Mouse (Mus musculus) ovary, adult 18-20 months (tissue): ENCODE data around the gene Pcbp3.

ENCODE experiments used
- DNase-seq: peaks from one replicate; pipeline ENCODE4 v3.0.0; 2022; ENCODE audit warnings: low spot score, mixed read lengths

The Pcbp3 gene

DNA sequence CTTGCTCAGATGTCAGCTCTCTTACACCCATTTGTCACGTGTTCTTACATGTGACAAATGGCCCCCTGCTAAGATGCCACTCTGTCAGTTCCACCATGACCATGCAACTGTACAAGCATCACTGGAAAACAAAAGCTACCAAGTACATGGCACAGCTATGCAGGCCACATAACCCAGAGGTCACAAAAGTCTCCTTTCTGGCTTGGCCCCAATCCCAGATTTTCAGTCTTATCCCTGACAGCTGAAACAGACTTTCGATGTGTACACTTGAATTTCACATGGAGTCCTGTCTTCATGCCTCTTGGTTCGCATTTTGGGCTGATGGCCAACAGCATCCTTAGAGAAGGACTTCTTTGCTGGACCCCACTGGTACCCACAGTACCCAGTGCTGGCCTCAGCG is 116.8 kb downstream of the Pcbp3 start:
- DNase-seq: no peak

DNA sequence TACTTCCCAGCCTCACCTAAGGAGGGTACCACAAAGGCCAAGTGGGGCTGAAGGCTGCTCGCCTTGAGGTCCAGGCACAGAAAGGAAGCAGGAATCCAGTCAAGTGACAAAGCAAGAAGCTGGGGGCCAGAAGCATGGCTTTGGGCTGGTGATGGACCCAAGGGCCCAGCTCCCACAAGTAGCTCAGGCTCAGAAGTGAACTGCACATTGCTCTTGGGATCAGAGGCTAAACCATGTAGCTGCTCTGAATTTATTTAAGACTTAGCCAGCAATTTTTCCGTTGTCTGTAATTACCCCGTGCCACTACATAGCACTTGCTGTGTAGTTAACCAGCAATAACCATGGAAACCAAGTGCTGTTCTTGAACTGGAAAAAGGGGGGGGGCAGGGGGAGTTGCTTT is 117.3 kb downstream of the Pcbp3 start:
- DNase-seq: no peak

DNA sequence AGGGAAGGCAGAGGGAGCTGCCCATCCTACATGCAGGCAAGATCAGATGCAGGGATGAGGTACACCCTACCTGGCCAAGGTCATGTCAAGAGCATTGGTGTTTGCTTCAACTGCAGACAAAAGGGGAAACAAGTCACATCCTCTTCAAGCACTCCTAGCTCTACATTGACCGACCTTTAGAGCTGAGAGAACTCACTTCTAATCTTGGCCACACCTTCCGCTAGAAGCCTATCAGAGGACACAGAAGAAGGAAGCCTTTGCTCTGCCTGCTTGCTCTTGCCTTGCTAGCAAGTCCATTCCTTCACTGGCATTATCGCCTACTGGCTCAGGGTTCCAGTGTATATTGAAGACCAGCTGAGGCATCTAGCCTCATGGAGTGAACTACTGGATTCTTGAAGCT is 119.6 kb downstream of the Pcbp3 start:
- no peak for DNase-seq

DNA sequence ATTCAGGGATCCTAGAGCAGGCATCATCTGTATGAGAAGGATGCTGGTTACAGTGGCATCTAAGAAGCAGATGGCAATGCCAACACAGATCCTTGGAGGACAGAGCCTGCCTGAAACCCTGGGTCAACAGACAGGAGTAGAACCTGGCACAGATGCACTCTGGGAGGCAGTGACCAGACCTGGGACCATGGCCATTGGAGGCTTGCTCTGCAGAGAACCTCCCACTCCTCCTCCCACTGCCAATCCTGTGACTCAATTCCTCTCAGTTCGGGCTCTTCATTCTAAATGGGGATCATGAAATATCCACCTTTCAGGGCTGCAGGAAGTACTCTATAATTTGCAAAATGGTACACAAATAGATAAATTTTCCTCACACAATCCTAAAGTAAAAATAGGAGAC is 120.5 kb downstream of the Pcbp3 start:
- no peak for DNase-seq

DNA sequence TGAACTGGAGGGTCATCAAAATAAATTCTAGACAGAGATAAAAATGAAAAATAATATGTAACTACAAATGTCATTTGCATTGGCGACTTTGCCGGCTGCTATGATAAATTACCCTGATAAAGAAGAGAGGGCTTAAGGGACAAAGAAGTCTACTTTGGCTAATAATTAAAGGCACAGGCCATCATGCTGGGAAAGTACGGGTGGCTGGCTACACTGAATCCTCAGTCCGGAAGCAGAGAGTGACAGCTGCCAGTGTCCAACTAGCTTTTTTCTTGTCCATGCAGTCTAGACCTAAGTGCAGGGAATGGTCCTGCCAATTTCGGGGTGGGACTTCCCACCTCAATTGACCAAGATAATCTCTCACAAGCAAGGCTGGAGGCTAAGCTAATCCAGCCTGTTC is 121.1 kb downstream of the Pcbp3 start:
- no peak for DNase-seq

DNA sequence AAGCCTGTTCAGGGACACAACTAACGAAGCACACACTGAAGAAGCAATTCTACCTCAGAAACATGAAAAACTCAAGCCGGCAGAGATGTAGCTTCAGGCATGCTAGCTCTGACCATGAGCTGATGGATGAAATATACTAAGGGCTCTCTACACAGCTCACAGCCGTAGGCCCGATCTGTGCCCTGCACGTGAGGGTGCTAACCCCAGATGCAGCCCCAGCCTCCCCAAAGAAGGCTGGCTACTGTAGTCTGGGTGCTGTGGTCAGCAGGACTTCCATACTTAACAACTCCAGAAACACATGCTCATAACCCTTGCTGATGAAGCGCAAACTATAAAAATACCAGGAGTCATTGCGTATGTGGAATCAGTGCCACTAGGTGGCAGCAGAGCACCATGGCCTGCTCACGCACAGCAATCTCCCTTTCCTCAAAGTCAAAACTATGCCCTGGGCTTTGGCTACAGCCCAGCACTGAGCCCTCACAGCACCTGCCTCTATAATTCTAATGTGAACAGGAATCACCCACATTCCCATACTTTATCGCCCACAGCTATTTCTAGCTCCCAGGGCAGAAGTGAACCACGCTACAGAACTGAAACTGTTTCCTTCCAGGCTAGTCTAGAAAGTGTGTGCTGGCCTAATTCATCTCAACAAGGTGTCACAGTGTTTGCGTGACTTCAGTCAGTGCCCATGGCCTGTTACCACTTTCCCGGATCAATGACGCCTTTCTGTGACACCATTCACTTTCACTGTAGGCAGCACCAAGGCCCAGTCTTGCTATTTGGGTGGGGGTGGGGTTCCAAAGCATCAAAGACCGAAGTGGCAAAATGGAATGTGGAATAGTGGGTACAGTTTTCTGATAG is 126.0 kb downstream of the Pcbp3 start:
- DNase-seq: peak; percentile 42

DNA sequence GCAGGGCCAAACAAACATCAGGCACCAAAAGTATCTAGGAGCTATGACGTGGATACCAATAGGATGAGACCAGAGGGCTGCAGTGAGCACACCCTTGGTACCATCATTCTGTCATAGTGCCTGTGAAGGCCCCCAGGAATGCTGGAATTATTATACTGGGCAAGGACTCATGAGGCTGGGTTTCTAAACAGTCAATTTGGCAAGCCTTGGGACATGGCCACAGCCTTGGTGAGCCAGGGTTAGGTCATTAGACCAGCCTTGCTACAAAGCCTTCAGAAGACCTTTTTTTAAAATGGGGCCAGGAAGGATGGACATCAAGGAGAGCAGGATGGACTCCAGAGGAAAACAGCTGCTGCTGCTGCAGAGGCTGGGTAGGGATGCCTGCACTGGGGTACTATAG is 128.8 kb downstream of the Pcbp3 start:
- no peak for DNase-seq

DNA sequence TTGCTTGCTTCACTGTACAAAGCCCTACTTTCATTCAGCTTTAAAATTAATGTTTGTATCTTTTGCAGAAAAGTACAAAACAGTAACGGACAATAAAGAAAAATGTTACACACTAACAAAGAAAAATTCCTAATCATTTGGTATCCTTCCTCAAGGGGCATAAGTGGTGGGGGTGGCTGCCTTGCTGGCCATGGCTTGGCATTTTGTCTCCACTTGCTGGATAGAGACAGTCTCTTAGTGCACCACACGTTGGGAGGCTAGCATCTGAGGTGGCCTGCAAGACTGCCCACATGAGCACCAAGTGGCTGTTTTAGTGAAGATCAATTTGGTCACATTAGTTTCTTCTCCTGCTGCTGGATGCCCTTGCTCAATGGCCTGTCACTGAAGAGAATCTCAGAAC is 129.8 kb downstream of the Pcbp3 start:
- no peak for DNase-seq

DNA sequence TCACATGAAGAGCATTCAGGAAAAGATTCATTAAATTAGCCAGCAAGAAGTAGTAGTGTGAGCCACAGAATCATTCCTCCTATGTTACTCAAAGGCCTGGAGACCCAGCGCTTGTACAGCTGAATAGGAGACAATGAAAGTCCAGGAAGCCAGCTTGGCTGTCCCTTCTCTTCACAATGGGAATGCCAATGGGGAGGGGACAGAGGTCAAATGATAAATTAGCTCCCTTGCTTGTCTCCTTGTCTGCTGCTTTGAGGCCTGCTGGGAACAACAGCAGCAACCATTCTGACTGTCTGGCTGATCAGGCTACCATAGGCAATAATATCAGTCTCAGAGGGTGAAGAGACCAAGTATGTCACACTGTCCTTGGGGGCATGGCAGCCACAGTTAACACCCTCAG is 130.5 kb downstream of the Pcbp3 start:
- DNase-seq: no peak

DNA sequence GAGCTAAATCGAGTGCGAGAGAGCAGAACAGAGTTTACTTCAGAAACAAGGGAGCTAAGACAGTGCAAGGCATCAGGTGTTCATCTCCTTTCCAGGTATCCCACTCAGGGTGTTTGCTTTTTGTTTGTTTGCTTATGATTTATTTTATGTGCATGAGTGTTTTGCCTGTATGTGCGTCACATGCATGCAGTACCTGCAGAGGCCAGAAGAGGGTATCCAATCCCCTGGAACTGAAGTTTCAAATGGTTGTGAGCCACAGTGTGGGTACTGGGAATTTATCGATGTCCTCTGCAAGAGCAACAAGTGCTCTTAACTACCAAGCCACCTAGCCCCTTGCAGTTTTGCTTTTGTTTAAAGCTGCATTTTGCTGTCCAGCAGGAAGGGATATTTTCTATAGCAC is 132.8 kb downstream of the Pcbp3 start:
- DNase-seq: no peak

DNA sequence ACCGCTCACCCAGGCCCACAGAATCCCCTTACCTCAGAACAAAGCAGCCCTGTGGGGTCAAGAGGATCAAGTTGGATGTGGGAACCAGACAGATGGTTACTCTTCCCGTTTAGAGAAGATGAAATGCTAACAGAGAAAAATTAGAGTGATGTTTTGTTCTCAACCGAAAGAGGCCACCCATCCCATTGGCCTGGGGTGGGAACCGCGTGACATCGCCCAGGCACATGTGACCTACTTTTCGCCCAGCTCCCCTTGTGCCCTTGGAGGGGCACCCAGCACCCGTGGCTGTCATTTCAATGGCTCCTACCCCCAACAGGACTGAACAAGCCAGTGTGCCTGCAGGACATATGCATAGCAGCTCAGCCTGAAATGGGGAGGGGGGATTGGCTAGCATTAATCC is 139.0 kb downstream of the Pcbp3 start:
- no peak for DNase-seq

DNA sequence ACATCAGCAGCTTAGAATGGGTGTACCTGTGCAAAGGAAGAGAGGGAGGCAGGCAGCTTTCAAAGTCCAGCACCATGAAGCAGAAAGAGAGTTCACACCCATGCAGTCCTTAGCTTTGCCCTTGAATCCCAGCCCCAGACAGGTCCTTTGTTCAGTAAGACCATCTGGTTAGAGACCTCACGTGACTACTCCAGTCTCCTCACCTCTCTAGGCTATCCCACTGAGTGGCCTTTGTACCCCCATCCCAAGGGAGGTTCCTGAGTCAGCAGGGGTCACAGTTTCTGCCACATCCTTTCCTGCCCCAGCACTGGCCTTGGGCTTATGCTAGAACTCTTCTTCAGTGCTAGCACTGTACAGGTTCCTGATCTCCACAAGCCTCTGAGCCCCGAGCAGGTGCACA is 142.4 kb downstream of the Pcbp3 start:
- no peak for DNase-seq

DNA sequence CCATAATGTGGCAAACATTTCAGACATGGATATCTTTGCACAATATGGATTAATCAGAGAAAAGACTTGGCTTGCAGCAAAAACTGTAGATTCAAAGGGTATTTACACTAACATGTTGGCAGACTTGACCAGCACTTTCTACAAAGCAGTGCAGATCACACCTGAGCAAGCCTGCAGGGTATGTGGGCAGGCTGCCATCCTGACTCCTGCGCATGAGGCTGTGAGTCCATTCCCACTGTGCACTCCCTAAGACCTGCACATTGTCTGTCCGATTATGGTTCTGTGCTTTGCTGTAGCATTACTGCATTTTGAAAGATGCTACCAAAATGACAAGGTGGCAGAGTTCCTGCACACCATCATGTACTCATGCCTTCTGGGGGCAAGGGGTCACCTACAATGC is 143.3 kb downstream of the Pcbp3 start:
- DNase-seq: no peak

DNA sequence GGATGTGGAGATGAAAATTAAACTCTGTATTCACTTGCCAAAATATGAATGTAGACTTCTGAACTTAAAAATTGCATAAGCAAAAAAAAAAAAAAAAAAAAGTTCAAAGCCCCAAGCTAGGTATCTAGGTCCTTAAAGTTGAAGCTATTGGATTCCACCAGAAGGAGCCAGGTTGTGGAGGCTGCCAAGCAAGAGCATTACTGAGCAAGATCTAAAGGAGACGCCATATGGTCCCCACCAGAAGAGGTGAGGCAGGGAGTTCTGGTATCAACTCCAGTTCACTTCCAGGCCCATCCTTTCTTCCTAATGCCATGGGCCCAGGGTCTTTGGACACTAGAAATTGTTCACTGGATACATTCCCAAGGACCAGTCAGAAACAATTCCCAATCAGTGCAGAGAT is 144.8 kb downstream of the Pcbp3 start:
- no peak for DNase-seq

DNA sequence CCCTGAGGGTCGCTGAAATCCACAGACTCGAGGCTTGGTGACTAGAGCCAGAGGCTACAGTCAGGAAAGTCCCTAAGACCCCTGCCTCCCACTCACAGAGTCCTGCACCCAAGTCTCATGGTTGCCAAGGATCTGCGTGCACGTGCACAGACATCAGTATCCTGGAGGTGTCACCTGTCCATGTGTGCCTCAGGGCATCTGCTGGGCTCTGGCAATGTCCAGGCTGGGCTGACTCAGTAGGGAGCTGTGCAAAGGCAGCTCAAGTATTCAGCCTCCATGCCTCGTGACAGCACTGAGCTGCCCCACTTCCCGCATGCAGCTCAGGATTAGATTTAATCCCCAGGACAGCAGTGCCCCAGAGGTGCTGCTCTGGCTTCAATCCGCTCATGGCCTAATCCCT is 145.3 kb downstream of the Pcbp3 start:
- no peak for DNase-seq

DNA sequence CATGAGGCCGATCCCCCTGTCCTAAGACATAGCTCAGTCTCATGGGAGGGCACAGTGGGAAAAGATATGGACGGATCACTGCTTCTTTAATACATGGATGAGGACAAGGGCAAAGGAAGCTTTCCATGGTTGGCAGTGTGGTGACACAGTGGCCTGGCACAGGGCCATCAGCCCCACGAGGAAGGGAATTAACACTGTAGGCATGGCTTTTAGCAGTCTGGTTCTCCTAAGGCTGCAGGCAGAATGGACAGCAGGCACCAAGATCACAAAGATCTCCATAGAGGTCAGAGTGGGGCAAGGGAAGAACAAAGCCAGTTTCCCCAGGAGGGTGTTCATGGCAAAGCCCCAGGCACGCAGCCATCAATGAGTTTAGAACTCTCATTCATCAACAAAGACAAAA is 146.2 kb downstream of the Pcbp3 start:
- DNase-seq: no peak

DNA sequence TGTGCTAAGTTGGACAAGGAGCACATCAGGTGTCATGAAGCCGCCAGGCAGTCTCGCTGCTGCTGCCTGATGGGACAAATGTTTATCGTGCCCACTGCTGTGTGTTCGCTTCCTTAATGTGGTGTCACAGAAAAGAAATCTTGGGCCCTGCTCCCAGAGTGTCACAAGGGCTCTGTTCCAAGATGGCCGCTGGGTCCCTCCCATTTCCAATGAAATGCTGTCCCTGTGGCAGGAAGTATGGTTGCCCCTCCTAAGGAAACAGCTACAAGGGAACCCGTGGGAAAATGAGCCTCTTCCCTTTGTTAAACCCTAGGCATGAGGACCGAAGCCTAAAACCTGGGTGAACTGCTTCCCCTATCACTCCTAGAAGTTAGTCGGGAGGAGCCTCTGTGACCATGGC is 146.9 kb downstream of the Pcbp3 start:
- DNase-seq: no peak

DNA sequence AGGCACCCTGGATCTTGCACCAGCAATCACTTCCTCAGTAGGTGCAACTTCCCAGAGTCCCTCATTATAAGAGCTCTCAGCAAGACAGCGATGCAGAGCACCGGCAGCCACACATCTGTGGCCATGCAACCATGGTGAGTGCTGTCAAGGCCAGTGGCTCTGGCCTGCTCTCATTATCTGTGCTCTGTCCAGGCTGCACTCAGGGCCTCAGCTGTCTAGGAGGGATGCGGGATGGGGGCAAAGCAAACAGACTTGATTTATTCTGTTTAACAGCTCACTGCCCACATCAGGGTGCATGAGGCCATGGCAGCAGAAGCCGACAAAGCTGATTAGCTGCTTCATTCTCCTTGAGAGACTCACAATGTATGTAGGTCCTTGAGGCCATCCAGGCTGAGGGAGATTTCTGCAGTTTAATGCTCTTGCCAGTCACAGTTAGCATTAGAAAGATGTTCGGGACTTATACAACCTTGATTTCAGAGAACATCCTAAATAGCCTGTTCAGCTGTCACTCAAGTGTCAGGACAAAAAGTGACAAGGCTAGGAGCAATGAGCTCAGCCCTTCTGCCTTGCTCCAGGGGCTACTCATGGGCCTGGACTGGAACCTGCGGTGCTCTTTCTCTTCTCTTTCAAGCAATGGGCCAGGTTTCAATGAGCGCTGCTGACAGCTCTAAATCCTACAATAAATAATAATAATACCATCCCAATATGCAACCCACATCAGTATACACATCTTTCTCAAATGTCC is 151.6 kb downstream of the Pcbp3 start:
- no peak for DNase-seq

DNA sequence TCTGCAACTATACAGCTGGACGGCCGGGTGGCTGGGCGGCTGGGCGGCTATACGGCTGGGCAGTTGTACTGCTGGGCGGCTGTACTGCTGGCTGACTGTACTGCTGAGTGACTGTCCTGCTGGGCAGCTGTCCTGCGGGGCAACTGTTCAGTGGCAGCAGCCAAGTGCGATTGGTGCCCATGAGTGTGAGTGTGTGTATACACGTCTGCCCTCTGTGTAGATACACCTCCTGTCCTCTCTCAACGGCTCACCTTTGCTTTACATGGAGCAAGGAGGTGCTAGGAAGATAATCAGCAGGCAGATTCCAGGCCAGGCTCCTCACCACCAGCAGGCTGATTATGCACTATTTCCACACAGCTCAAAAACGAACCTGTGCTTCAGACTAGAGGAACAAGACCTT is 152.2 kb downstream of the Pcbp3 start:
- DNase-seq: no peak

DNA sequence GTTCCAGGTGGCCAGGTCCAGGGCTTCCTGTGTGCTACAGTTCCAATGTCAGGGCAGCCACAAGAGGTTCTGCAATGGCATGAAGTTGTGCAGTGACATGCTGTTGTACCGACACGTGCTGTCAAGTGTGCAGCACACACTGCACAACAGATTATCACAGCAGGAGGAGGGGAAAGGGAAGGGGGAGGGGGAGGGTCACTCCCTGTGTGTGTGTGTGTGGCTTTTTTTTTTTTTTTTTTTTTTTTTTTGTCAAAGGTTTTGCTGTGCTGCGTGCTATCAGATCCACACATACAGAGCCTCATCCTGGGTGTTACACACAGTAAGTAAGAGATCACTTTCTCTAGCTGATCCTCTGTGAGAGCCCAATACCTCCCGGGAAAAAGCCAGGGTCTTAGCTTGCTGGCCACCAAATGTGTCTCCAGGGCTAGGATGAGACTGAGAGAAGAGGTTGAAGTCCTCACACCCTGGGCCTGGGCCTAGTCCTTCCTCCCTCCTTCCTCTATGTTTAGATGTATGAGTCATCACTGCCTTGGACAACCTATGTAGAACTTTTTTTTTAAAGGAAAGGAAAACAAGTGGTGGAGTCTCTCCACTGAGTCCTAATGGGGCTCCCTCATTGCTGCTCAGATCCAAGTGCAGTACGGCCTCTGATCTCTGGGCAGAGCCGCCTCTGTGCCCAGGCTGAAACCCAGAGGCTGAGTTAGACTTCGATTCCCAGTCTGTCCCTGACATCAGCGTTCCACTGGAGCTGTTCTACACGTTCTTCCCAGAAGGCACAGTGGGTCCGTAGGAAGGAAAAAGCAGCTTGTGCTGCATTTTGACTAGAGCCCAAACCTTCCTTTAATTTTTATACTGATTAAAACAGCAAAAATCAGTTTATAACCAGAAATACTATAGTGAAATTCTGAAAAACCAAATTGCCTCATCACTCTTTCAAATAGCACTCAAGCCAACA is 153.0 kb downstream of the Pcbp3 start:
- DNase-seq: no peak

DNA sequence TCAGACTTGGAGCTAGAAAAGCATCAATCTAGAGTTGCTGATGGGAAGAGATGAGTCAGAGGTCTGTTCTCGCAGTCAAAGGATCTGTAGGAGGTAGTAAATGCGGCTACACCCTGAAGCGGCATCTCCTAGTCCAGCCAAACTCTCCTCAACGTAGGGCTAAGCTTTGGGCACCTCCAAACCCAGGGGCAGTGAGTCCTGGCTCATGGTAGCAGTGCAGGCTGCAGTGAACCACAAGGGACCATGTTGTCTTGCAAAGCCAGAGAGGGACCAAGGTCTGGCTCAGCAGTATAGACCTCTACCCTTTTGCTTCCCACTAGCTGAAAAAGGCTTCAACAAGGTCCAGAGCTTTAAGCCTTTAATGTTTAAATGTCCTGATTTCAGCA is 159.2 kb downstream of the Pcbp3 start:
- DNase-seq: no peak

DNA sequence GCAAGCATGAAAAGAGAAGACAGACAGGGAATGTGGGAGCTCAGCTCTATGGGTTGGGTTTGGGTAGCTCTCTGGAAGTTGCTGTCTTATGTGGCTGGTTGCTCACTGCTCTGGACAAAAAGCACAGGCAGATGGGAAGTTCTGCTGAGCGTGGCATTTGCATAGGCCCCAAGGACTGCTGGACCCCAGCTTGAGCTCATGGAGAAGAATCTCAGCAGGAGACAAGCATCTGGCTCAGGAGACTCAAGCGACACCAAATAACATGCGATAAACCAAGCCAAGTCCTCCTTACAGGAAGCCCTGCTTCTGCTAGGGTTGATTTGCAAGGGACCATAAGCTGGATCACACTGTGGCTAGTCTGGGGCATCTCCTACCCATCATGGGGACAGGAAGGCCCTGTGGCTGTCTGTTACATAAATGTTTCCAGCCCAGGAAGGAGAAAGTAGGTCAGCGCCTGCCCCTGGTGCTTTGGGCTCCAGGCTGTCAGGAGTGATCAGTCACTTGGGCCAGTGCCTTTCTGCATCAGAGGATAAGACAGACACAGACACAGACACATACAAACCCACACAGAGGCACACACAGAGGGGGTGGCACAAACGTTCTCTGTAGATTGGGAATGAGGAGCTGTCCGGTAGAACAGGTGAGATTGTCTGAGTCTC is 159.7 kb downstream of the Pcbp3 start:
- no peak for DNase-seq
